Mouse (Mus musculus) limb, embryonic 14.5 days (tissue): Measurements from ENCODE around the gene Csf3r. TPM values are rescaled to one million over a fixed set of nuclear protein-coding genes. Genes with fewer than 3 reads are reported as not detected.

Experiments used
- ATAC-seq: fragments of 200-750 bp; cut with Nextera tagmentation; 2 replicates; pipeline ENCODE4 v1.8.0; 2017; ENCODE audit warnings: low read depth, moderate number of reproducible peaks, moderate TSS enrichment; ENCODE audit not compliant: low FRiP score
- DNase-seq: peaks from one replicate; pipeline ENCODE4 v3.0.0-alpha.2; 2015; ENCODE audit warnings: low spot score
- H3K27ac ChIP-seq: fragments of 300-500 bp; sonication (generic); replicated peaks from 2 replicates; pipeline ENCODE4 v1.5.1; 2014; ENCODE audit warnings: low read depth, mild to moderate bottlenecking, low read length, moderate library complexity, mixed read lengths
- H3K27me3 ChIP-seq: fragments of 300-500 bp; sonication (generic); 2 replicates; pipeline ENCODE4 v1.6.1; 2014; ENCODE audit warnings: low read length, mixed read lengths; ENCODE audit not compliant: control insufficient read depth, insufficient read depth
- H3K36me3 ChIP-seq: fragments of 300-500 bp; sonication (generic); 2 replicates; pipeline ENCODE4 v1.6.1; 2014; ENCODE audit warnings: mild to moderate bottlenecking, low read length, moderate library complexity, mixed read lengths; ENCODE audit not compliant: control insufficient read depth, insufficient read depth
- H3K4me1 ChIP-seq: fragments of 300-500 bp; sonication (generic); 2 replicates; pipeline ENCODE4 v1.6.1; 2014; ENCODE audit warnings: antibody characterized with exemption, low read length, mixed read lengths; ENCODE audit not compliant: control insufficient read depth, insufficient read depth
- H3K4me2 ChIP-seq: fragments of 300-500 bp; sonication (generic); replicated peaks from 2 replicates; pipeline ENCODE4 v1.6.1; 2014; ENCODE audit warnings: low read depth, mild to moderate bottlenecking, low read length, moderate library complexity; ENCODE audit not compliant: severe bottlenecking
- H3K4me3 ChIP-seq: fragments of 300-500 bp; sonication (generic); replicated peaks from 2 replicates; pipeline ENCODE4 v1.5.1; 2014; ENCODE audit warnings: low read length
- H3K9ac ChIP-seq: fragments of 300-500 bp; sonication (generic); 2 replicates; pipeline ENCODE4 v1.6.1; 2014; ENCODE audit warnings: mild to moderate bottlenecking, low read depth, low read length, moderate library complexity; ENCODE audit not compliant: severe bottlenecking
- H3K9me3 ChIP-seq: fragments of 300-500 bp; sonication (generic); 2 replicates; pipeline ENCODE4 v1.6.1; 2016; ENCODE audit warnings: low read length; ENCODE audit not compliant: control insufficient read depth
- POLR2A ChIP-seq: fragments of 200-500 bp; IDR thresholded peaks from 2 replicates; pipeline ENCODE4 v1.8.0; 2012; ENCODE audit warnings: inconsistent platforms, mild to moderate bottlenecking, moderate library complexity, borderline replicate concordance; ENCODE audit not compliant: insufficient read depth, insufficient read length; ENCODE audit errors: extremely low read depth
- WGBS: fragments of 180-500 bp; shearing (Covaris S2); extraction: QIAGEN DNeasy Blood & Tissue Kit; methylation state at CpG from one replicate; pipeline ENCODE4 v1.1.7; 2014; 5-methylcytosine and 5-hydroxymethylcytosine counted together
- polyA plus RNA-seq, 2 experiments: library from polyadenylated mRNA; depleted of rRNA in 1 of 2; stranded (reverse) in 1 of 2; unstranded in 1 of 2; fragments of >200 nt; fragmentation: Nextera tagmentation in 1 of 2; extraction: Ambion mirVana in 1 of 2; gene quantifications; 2 replicates each; pipeline versions ENCODE4 v1.2.1 to v1.2.3; 2012 to 2014

Csf3r gene
- polyA plus RNA-seq, 2 experiments, result 0.32 to 1.6 TPM

DNA sequence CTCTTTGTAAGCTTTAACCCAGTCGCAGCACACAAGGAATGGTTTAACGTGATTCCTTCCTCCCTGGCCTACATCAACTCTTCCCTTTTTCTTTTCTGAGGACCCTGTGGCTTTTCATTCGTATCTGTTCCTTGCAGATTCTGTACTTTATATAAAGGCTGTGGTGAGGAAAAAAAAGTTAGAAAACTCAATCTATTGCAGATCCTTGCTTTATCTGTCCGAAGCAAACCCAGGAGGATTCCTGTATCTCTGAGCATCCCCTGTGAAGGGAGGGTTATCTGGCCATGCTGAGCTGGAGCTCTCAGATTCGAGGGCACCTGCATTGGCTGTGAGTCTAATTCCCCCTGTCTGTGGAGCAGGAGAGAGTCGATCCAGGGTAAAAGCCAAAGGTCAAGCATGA lies 44.5 kb downstream of the Csf3r start:
- no peaks in the 10 kb centered on the region for H3K36me3 ChIP-seq
- no peak overlapping the region for H3K27ac ChIP-seq
- ATAC-seq (no peak), DNase-seq (no peak)
- H3K4me2 ChIP-seq, result no peak overlapping the region
- no peaks in the 10 kb centered on the region for H3K9me3 ChIP-seq
- no peaks in the 10 kb centered on the region for H3K4me1 ChIP-seq
- 82% methylated on average over 6 of the region's 6 CpGs for WGBS
- H3K4me3 ChIP-seq, result no peak overlapping the region
- TF ChIP-seq POLR2A, result no peak
- no peaks in the 10 kb centered on the region for H3K27me3 ChIP-seq
- no peak overlapping the region for H3K9ac ChIP-seq

DNA sequence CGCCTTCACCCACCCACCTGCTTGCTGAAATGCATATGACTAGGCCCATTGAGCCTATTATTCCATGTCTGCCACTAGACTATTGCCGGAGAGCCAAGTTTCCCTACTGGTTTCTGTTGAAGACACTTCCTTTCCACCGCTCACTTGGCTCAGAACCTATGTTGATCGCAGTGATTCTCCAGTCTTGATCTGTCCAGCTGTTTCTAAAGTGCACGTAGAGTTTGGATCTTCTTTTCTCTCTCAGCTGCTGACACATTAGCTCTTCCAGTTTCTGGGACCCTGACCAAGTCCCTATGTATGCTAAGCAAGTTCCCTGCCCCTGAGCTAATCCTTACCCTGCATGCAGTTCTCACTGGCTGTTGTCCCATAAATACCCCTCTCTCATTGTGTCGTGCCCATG lies 53.5 kb downstream of the Csf3r start:
- no peak overlapping the region for H3K4me2 ChIP-seq
- H3K4me3 ChIP-seq, result no peak overlapping the region
- H3K27ac ChIP-seq, result no peak overlapping the region
- no peak for TF ChIP-seq POLR2A
- no peak overlapping the region for H3K9ac ChIP-seq
- H3K9me3 ChIP-seq, result no peaks in the 10 kb centered on the region
- ATAC-seq (no peak), DNase-seq (no peak)
- H3K4me1 ChIP-seq, result no peaks in the 10 kb centered on the region
- H3K36me3 ChIP-seq, result no peaks in the 10 kb centered on the region
- 84% methylated on average over 6 of the region's 6 CpGs for WGBS
- H3K27me3 ChIP-seq, result no peaks in the 10 kb centered on the region

DNA sequence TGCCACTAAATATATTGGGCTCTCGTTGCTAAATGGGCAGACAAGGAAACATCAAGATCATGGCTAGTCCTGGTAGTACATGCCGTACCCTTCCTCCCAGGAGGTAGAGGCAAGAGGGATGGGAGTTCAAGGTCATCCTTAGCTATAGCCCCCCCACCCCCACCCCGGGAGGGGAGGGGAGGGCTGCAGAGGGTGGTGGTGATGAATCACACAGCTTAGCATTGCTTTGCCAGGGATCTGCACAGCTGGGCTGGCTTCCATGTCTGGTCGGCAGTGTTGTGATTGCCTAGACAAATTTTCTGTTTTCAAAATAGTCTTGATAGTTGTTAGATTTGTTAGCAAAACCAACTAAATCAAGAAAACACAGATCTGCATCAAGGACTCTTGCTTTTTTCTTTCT lies 54.9 kb downstream of the Csf3r start:
- no peak for DNase-seq
- no peak overlapping the region for H3K4me2 ChIP-seq
- no peaks in the 10 kb centered on the region for H3K4me1 ChIP-seq
- no peak overlapping the region for H3K27ac ChIP-seq
- 72% methylated on average over 4 of the region's 4 CpGs for WGBS
- H3K4me3 ChIP-seq, result no peak overlapping the region
- H3K36me3 ChIP-seq, result peaks cover 3% of the 10 kb centered on the region; the same call in 1 of the 2 replicates
- no peak for ATAC-seq
- no peak overlapping the region for H3K9ac ChIP-seq
- no peak for TF ChIP-seq POLR2A
- H3K9me3 ChIP-seq, result no peaks in the 10 kb centered on the region
- H3K27me3 ChIP-seq, result no peaks in the 10 kb centered on the region

DNA sequence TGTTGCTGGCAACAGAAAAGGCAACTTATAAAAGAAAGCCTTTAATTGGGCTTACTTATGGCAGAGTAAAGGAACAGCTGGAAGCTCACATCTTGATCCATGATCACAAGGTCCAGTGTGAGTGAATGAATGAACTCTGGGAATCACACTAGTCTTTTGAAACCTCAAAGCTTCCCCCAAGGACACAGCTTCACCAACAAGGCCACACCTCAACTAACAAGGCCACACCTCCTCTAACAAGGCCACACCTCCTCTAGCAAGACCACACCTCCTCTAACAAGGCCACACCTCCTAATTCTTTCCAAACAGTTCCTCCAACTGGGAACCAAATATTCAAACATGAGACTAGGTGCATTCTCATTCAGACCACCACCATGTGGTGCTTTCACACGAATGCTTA lies 57.3 kb downstream of the Csf3r start:
- no peaks in the 10 kb centered on the region for H3K27me3 ChIP-seq
- H3K9ac ChIP-seq, result no peak overlapping the region
- no peak overlapping the region for H3K4me2 ChIP-seq
- H3K4me3 ChIP-seq, result no peak overlapping the region
- ATAC-seq, result no peak
- no peaks in the 10 kb centered on the region for H3K4me1 ChIP-seq
- H3K9me3 ChIP-seq, result no peaks in the 10 kb centered on the region
- H3K27ac ChIP-seq, result no peak overlapping the region
- WGBS, result 96% methylated on average over 1 of the region's 1 CpGs
- peaks cover 3% of the 10 kb centered on the region; the same call in 1 of the 2 replicates for H3K36me3 ChIP-seq
- TF ChIP-seq POLR2A, result no peak
- DNase-seq, result no peak

DNA sequence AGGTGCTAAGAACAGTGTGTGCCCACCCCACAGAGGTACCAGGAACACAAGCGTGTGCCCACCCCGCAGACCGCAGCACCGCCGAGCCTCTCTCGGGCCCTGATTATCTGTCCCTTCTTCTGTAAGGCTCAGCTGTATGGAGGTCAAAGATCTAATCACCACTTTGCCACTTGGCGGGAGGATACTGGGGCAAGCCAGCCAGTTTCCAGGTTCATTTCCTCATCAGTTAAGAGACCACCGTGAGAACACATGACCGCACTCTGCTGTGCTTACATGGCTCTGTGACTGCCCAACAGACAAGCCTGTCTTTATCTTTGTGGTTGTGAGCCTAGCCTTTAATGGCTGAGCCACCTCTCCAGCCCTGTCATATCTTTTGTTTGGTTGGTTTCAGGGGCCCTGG lies 58.7 kb downstream of the Csf3r start:
- DNase-seq (no peak), ATAC-seq (no peak)
- WGBS, result 93% methylated on average over 9 of the region's 9 CpGs
- Histone ChIP-seq H3K4me3 (no peak overlapping the region), H3K9me3 (no peaks in the 10 kb centered on the region), H3K4me2 (no peak overlapping the region), H3K36me3 (peaks cover 3% of the 10 kb centered on the region; the same call in 1 of the 2 replicates), H3K9ac (no peak overlapping the region), H3K4me1 (no peaks in the 10 kb centered on the region), H3K27me3 (no peaks in the 10 kb centered on the region), H3K27ac (no peak overlapping the region)
- TF ChIP-seq POLR2A, result no peak

DNA sequence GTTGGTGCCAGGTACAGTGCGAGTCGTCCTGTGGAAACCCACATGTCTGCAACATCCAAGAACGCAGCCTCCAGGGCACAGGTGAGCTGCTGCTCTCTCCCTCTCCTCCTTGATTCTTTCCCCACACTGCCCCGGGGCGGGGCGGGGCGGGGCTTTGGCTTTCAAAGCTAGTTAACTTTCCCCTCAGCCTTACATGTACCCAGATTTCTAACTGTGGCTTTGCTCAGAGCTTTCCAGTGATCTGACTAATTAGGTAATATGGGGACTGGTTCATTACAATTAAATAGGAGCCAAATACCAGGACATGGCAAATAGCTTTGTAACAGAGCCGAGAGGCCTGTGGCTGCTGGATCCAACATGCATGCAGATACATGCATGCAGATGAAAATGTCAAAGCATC lies 60.0 kb downstream of the Csf3r start:
- Histone ChIP-seq H3K27me3 (no peaks in the 10 kb centered on the region), H3K4me3 (no peak overlapping the region), H3K9me3 (no peaks in the 10 kb centered on the region), H3K9ac (peak overlapping the region; percentile 16; the same call in 1 of the 2 replicates), H3K27ac (no peak overlapping the region), H3K4me2 (no peak overlapping the region), H3K36me3 (peaks cover 3% of the 10 kb centered on the region; the same call in 1 of the 2 replicates), H3K4me1 (no peaks in the 10 kb centered on the region)
- TF ChIP-seq POLR2A, result no peak
- WGBS, result 58% methylated on average over 8 of the region's 8 CpGs
- DNase-seq (no peak), ATAC-seq (no peak)
